Mouse (Mus musculus) kidney, postnatal 14 days (tissue): ENCODE results near the gene Igsf10.
"Not testable (repeated sequence)": the region's sequence is repeated elsewhere in the genome, so short reads cannot be mapped to it uniquely, and the experiment has no call there.

Experiments used
- DNase-seq: peaks from one replicate; pipeline ENCODE4 v3.0.0; 2022; ENCODE audit warnings: mixed read lengths

The Igsf10 gene

GRCm38 (mm10) chr3:59344065-59344905 is at the start of gene Igsf10:
Gene Igsf10 (minus strand): TSS chr3:59344394.
- DNase-seq, result peak; percentile 51

GRCm38 (mm10) chr3:59385553-59385952 is 41.4 kb upstream of the Igsf10 start:
- no peak for DNase-seq

GRCm38 (mm10) chr3:59385000-59385399 is 40.8 kb upstream of the Igsf10 start:
- no peak for DNase-seq

- DNase-seq, result no peak
These were observed 40.1 kb upstream of the Igsf10 start for GRCm38 (mm10) chr3:59384321-59384720.

GRCm38 (mm10) chr3:59378791-59379190 is 34.6 kb upstream of the Igsf10 start:
- DNase-seq, result not testable (repeated sequence)

GRCm38 (mm10) chr3:59361895-59362294 is 17.7 kb upstream of the Igsf10 start:
- DNase-seq, result no peak

GRCm38 (mm10) chr3:59360102-59360501 is 15.9 kb upstream of the Igsf10 start:
- DNase-seq, result no peak

GRCm38 (mm10) chr3:59354156-59354555 is 10.0 kb upstream of the Igsf10 start:
- DNase-seq, result peak; percentile 12

GRCm38 (mm10) chr3:59351768-59352167 is 7.6 kb upstream of the Igsf10 start:
- no peak for DNase-seq

- peak; percentile 51 for DNase-seq
These were observed 1.2 kb downstream of the Igsf10 start for GRCm38 (mm10) chr3:59343026-59343425.

- DNase-seq, result no peak
These were observed 2.4 kb downstream of the Igsf10 start for GRCm38 (mm10) chr3:59341647-59342427.

- no peak for DNase-seq
These were observed 15.7 kb downstream of the Igsf10 start for GRCm38 (mm10) chr3:59328526-59328925.

GRCm38 (mm10) chr3:59321278-59321876 is 22.8 kb downstream of the Igsf10 start:
- peak; percentile 52 for DNase-seq

GRCm38 (mm10) chr3:59316077-59316476 is 28.1 kb downstream of the Igsf10 start:
- DNase-seq, result no peak

GRCm38 (mm10) chr3:59312610-59313009 is 31.6 kb downstream of the Igsf10 start:
- no peak for DNase-seq

- DNase-seq, result no peak
These were observed 38.7 kb downstream of the Igsf10 start for GRCm38 (mm10) chr3:59305518-59305917.

- no peak for DNase-seq
These were observed 39.2 kb downstream of the Igsf10 start for GRCm38 (mm10) chr3:59304944-59305343.

- DNase-seq, result no peak
These were observed 46.5 kb downstream of the Igsf10 start for GRCm38 (mm10) chr3:59297653-59298052.

GRCm38 (mm10) chr3:59296563-59297130 is 47.5 kb downstream of the Igsf10 start:
- DNase-seq, result no peak

GRCm38 (mm10) chr3:59295699-59296562 is 48.3 kb downstream of the Igsf10 start:
- no peak for DNase-seq

- DNase-seq, result no peak
These were observed 50.6 kb downstream of the Igsf10 start for GRCm38 (mm10) chr3:59293437-59294199.
